Mouse (Mus musculus) thymus, adult 2 months (tissue): ENCODE data around the gene Unc13d.

Source experiments
- CTCF ChIP-seq: fragments of 200-500 bp; IDR thresholded peaks from 2 replicates; pipeline ENCODE4 v1.5.1; 2012; ENCODE audit warnings: mild to moderate bottlenecking, control low read depth, low read length, moderate library complexity, borderline replicate concordance; ENCODE audit not compliant: control insufficient read depth, poor library complexity, insufficient read depth; ENCODE audit errors: extremely low read depth
- POLR2A ChIP-seq: fragments of 200-500 bp; IDR thresholded peaks from 2 replicates; pipeline ENCODE4 v1.6.1; 2012; ENCODE audit warnings: mild to moderate bottlenecking, low read length, control low read depth, moderate library complexity; ENCODE audit not compliant: control insufficient read depth, poor library complexity, insufficient read depth; ENCODE audit errors: extremely low read depth

DNA sequence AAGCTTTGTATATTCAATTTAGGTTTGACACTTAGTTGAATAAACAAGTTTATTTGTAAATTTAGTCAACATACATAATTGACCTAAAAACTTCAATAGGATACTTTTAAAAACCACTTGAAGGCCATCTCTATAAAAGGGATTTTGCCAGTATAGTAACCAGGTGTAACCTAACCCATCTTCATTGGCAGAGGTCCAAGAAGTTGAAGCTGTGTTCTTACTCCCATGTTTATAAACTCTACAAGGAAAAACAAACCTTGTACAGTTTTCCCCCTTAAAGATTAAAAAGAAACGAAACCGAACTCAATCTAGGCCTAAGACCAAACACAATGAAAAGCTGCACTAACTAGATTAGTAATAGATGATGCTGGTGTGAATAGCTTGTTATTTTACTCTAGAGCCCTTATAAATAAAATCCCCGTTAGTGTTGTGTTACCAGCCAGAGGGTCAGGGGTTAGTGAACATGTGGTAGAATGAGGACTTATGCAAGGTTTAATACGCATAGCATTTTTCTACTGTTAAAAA, 55.4 kb downstream of the Unc13d start:
- no peak for TF ChIP-seq CTCF
- TF ChIP-seq POLR2A: no peak
